In the genomic region with DNA sequence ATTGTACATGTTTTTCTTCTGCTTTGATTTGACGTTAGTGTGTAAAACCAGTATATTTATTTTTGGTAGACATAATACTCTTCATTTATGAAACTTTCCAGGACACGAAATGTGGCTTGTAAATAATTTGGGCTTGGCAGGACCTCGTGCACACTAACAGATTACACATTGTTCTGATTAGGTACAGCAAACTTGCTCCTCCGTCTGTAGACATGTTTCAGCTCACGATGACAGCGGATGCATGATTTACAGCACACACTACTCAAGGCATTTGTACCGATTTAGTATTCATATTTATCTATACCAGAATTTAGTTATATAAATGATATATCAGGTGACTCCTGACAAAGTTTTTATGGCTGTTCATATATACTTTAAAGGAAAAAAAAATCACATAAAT, we compare ENCODE assay signal across 11 mouse cellular contexts.
"Had no signal": no experiment of that assay in that cellular context is flagged by ENCODE, and none has a peak within 500 bp of the region (broad histone marks: within the 10 kb centered on the region; RNA-seq: fewer than 3 reads in every experiment).

No protein-coding gene starts in this region.

- H3K4me3 ChIP-seq: limb, embryonic 15.5 days; liver, embryonic 13.5 days; midbrain, embryonic 13.5 days; neural tube, embryonic 15.5 days had no signal

- H3K9ac ChIP-seq: limb, embryonic 15.5 days; liver, embryonic 13.5 days; liver, postnatal 0 days; midbrain, embryonic 13.5 days; neural tube, embryonic 15.5 days had no signal

- H3K36me3 ChIP-seq: limb, embryonic 15.5 days; liver, embryonic 13.5 days; midbrain, embryonic 13.5 days; neural tube, embryonic 15.5 days had no signal

- DNase-seq: kidney, adult 2 months; kidney, postnatal 25 days; liver, embryonic 13.5 days; liver, postnatal 0 days; right cerebral cortex, postnatal 4 days; spleen, adult 18-20 months; thymus, adult 18-20 months; thymus, postnatal 14 days had no signal

- H3K9me3 ChIP-seq: limb, embryonic 15.5 days; liver, embryonic 13.5 days; midbrain, embryonic 13.5 days; neural tube, embryonic 15.5 days had no signal

- H3K4me2 ChIP-seq: limb, embryonic 15.5 days; liver, embryonic 13.5 days; midbrain, embryonic 13.5 days; neural tube, embryonic 15.5 days had no signal

- H3K27me3 ChIP-seq: limb, embryonic 15.5 days; liver, embryonic 13.5 days; midbrain, embryonic 13.5 days; neural tube, embryonic 15.5 days had no signal

- H3K27ac ChIP-seq: limb, embryonic 15.5 days; liver, embryonic 13.5 days; midbrain, embryonic 13.5 days; neural tube, embryonic 15.5 days had no signal

- ATAC-seq: liver, postnatal 0 days; midbrain, embryonic 13.5 days had no signal

- H3K4me1 ChIP-seq: liver, embryonic 13.5 days; neural tube, embryonic 15.5 days had no signal
